Mouse (Mus musculus): Measurements from ENCODE around the gene Gorasp2.

The Gorasp2 gene

GRCm38 (mm10) chr2:70742588-70742987 is 81.2 kb downstream of the Gorasp2 start:
- DNase-seq (ENCODE audit: low spot score in 2 of 2), result no peak

- DNase-seq (ENCODE audit: low spot score in 2 of 2), result no peak
These were observed 90.3 kb downstream of the Gorasp2 start for GRCm38 (mm10) chr2:70751655-70752054.

- no peak for DNase-seq (ENCODE audit: low spot score in 2 of 2)
These were observed 90.8 kb downstream of the Gorasp2 start for GRCm38 (mm10) chr2:70752149-70752548.

Measured in thymus, postnatal 10 days (tissue).